Mouse (Mus musculus) hindbrain, embryonic 11.5 days (tissue): ENCODE measurements around the gene Adgrf3. TPM values are rescaled to one million over a fixed set of nuclear protein-coding genes. Genes with fewer than 3 reads are reported as not detected.
A peak's percentile ranks its signal among the peaks of the same experiment; 100 is the strongest.

ENCODE experiments used
- ATAC-seq: fragments of 200-750 bp; cut with Nextera tagmentation; 2 replicates; pipeline ENCODE4 v1.8.0; 2017; ENCODE audit warnings: mild to moderate bottlenecking, moderate TSS enrichment, moderate library complexity; ENCODE audit not compliant: low FRiP score
- DNase-seq: peaks from one replicate; pipeline ENCODE4 v3.0.0-alpha.2; 2015; ENCODE audit warnings: low spot score
- H3K27ac ChIP-seq: fragments of 300-500 bp; sonication (generic); 2 replicates; pipeline ENCODE4 v1.5.1; 2014; ENCODE audit warnings: mild to moderate bottlenecking, low read depth, low read length
- H3K27me3 ChIP-seq: fragments of 300-500 bp; sonication (generic); 2 replicates; pipeline ENCODE4 v1.6.1; 2014; ENCODE audit warnings: mild to moderate bottlenecking, low read length, moderate library complexity, mixed read lengths; ENCODE audit not compliant: control insufficient read depth, insufficient read depth
- H3K36me3 ChIP-seq: fragments of 300-500 bp; sonication (generic); 2 replicates; pipeline ENCODE4 v1.6.1; 2014; ENCODE audit warnings: mild to moderate bottlenecking, low read length, moderate library complexity, mixed read lengths; ENCODE audit not compliant: control insufficient read depth, insufficient read depth
- H3K4me1 ChIP-seq: fragments of 300-500 bp; sonication (generic); replicated peaks from 2 replicates; pipeline ENCODE4 v1.6.1; 2014; ENCODE audit warnings: low read length, mixed read lengths; ENCODE audit not compliant: control insufficient read depth, insufficient read depth
- H3K4me2 ChIP-seq: fragments of 300-500 bp; sonication (generic); replicated peaks from 2 replicates; pipeline ENCODE4 v1.6.1; 2014; ENCODE audit warnings: mild to moderate bottlenecking, low read depth, low read length
- H3K4me3 ChIP-seq: fragments of 300-500 bp; sonication (generic); 2 replicates; pipeline ENCODE4 v1.5.1; 2014; ENCODE audit warnings: low read depth, low read length
- H3K9ac ChIP-seq: fragments of 300-500 bp; sonication (generic); 2 replicates; pipeline ENCODE4 v1.6.1; 2014; ENCODE audit warnings: low read depth, low read length
- H3K9me3 ChIP-seq: fragments of 300-500 bp; sonication (generic); 2 replicates; pipeline ENCODE4 v1.6.1; 2016; ENCODE audit warnings: low read length; ENCODE audit not compliant: control insufficient read depth
- WGBS: fragments of 180-500 bp; shearing (Covaris S2); extraction: QIAGEN DNeasy Blood & Tissue Kit; methylation state at CpG from one replicate; pipeline ENCODE4 v1.1.7; 2014; 5-methylcytosine and 5-hydroxymethylcytosine counted together
- polyA plus RNA-seq: library from polyadenylated mRNA; unstranded; fragments of >200 nt; fragmentation: Nextera tagmentation; extraction: Ambion mirVana; gene quantifications from 2 replicates; pipeline ENCODE4 v1.2.1, GENCODE M21; 2014

Gene Adgrf3
- not detected in 2 replicates for polyA plus RNA-seq

GRCm38 (mm10) chr5:30205493-30205892 is at the start of gene Adgrf3:
Adgrf3 (minus strand) TSS chr5:30205722.
- Histone ChIP-seq H3K4me3 (no peak within 1 kb of the TSS), H3K9ac (no peak within 1 kb of the TSS), H3K27ac (no peak within 1 kb of the TSS), H3K36me3 (no peaks in the 10 kb centered on the region), H3K27me3 (no peaks in the 10 kb centered on the region), H3K4me1 (no peaks in the 10 kb centered on the region), H3K9me3 (no peaks in the 10 kb centered on the region), H3K4me2 (no peak within 1 kb of the TSS)
- ATAC-seq, result no peak
- no peak for DNase-seq
- 39% methylated on average over 5 of the region's 5 CpGs for WGBS

- Histone ChIP-seq H3K4me2 (no peak overlapping the region), H3K27me3 (no peaks in the 10 kb centered on the region), H3K27ac (no peak overlapping the region), H3K36me3 (no peaks in the 10 kb centered on the region), H3K4me3 (no peak overlapping the region), H3K9me3 (no peaks in the 10 kb centered on the region), H3K9ac (no peak overlapping the region), H3K4me1 (no peaks in the 10 kb centered on the region)
- WGBS, result 93% methylated on average over 1 of the region's 1 CpGs
- ATAC-seq (no peak), DNase-seq (peak; percentile 18)
These were observed 42.1 kb upstream of the Adgrf3 start for GRCm38 (mm10) chr5:30247666-30248065.

- Histone ChIP-seq H3K36me3 (no peaks in the 10 kb centered on the region), H3K27ac (no peak overlapping the region), H3K4me1 (no peaks in the 10 kb centered on the region), H3K9ac (no peak overlapping the region), H3K9me3 (no peaks in the 10 kb centered on the region), H3K4me3 (no peak overlapping the region), H3K4me2 (no peak overlapping the region), H3K27me3 (no peaks in the 10 kb centered on the region)
- DNase-seq (no peak), ATAC-seq (no peak)
- 92% methylated on average over 9 of the region's 9 CpGs for WGBS
These were observed 40.4 kb upstream of the Adgrf3 start for GRCm38 (mm10) chr5:30245861-30246416.

- Histone ChIP-seq H3K4me2 (no peak overlapping the region), H3K9me3 (no peaks in the 10 kb centered on the region), H3K4me1 (no peaks in the 10 kb centered on the region), H3K4me3 (no peak overlapping the region), H3K36me3 (no peaks in the 10 kb centered on the region), H3K27me3 (no peaks in the 10 kb centered on the region), H3K9ac (no peak overlapping the region), H3K27ac (no peak overlapping the region)
- no peak for ATAC-seq
- peak; percentile 27 for DNase-seq
- 73% methylated on average over 9 of the region's 9 CpGs for WGBS
These were observed 38.2 kb upstream of the Adgrf3 start for GRCm38 (mm10) chr5:30243741-30244140.

- Histone ChIP-seq H3K9me3 (no peaks in the 10 kb centered on the region), H3K36me3 (no peaks in the 10 kb centered on the region), H3K4me1 (no peaks in the 10 kb centered on the region), H3K27ac (no peak overlapping the region), H3K9ac (no peak overlapping the region), H3K4me3 (no peak overlapping the region), H3K4me2 (no peak overlapping the region), H3K27me3 (no peaks in the 10 kb centered on the region)
- no peak for DNase-seq
- no peak for ATAC-seq
- 77% methylated on average over 1 of the region's 1 CpGs for WGBS
These were observed 36.9 kb upstream of the Adgrf3 start for GRCm38 (mm10) chr5:30242410-30242809.

- Histone ChIP-seq H3K27me3 (no peaks in the 10 kb centered on the region), H3K4me2 (no peak overlapping the region), H3K4me1 (no peaks in the 10 kb centered on the region), H3K27ac (no peak overlapping the region), H3K9me3 (no peaks in the 10 kb centered on the region), H3K9ac (no peak overlapping the region), H3K36me3 (no peaks in the 10 kb centered on the region), H3K4me3 (no peak overlapping the region)
- no peak for ATAC-seq
- no peak for DNase-seq
- 95% methylated on average over 7 of the region's 7 CpGs for WGBS
These were observed 35.0 kb upstream of the Adgrf3 start for GRCm38 (mm10) chr5:30240552-30240951.

- DNase-seq (no peak), ATAC-seq (no peak)
- no peak overlapping the region for H3K4me3 ChIP-seq
- no peaks in the 10 kb centered on the region for H3K27me3 ChIP-seq
- no peak overlapping the region for H3K9ac ChIP-seq
- H3K36me3 ChIP-seq, result no peaks in the 10 kb centered on the region
- over 99% methylated on average over 5 of the region's 5 CpGs for WGBS
- H3K9me3 ChIP-seq, result no peaks in the 10 kb centered on the region
- H3K4me1 ChIP-seq, result 0 out of 2 replicates have a peak, but pooled peaks cover 2% of the 10 kb centered on the region
- H3K4me2 ChIP-seq, result no peak overlapping the region
- no peak overlapping the region for H3K27ac ChIP-seq
These were observed 33.0 kb upstream of the Adgrf3 start for GRCm38 (mm10) chr5:30238533-30238932.

- H3K9me3 ChIP-seq, result no peaks in the 10 kb centered on the region
- 98% methylated on average over 2 of the region's 2 CpGs for WGBS
- no peak overlapping the region for H3K4me3 ChIP-seq
- H3K4me1 ChIP-seq, result 0 out of 2 replicates have a peak, but pooled peaks cover 2% of the 10 kb centered on the region
- H3K9ac ChIP-seq, result no peak overlapping the region
- no peaks in the 10 kb centered on the region for H3K27me3 ChIP-seq
- ATAC-seq, result no peak
- no peak for DNase-seq
- no peaks in the 10 kb centered on the region for H3K36me3 ChIP-seq
- H3K4me2 ChIP-seq, result no peak overlapping the region
- no peak overlapping the region for H3K27ac ChIP-seq
These were observed 30.2 kb upstream of the Adgrf3 start for GRCm38 (mm10) chr5:30235641-30236126.

- WGBS, result 75% methylated on average over 8 of the region's 8 CpGs
- DNase-seq (no peak), ATAC-seq (no peak)
- H3K9me3 ChIP-seq, result no peaks in the 10 kb centered on the region
- no peaks in the 10 kb centered on the region for H3K27me3 ChIP-seq
- peak overlapping the region; percentile 71 for H3K4me3 ChIP-seq
- no peak overlapping the region for H3K27ac ChIP-seq
- peak overlapping the region; percentile 73; the same call in 1 of the 2 replicates for H3K4me2 ChIP-seq
- 0 out of 2 replicates have a peak, but pooled peaks cover 2% of the 10 kb centered on the region for H3K4me1 ChIP-seq
- H3K36me3 ChIP-seq, result no peaks in the 10 kb centered on the region
- peak overlapping the region; percentile 74; the same call in 1 of the 2 replicates for H3K9ac ChIP-seq
These were observed 28.5 kb upstream of the Adgrf3 start for GRCm38 (mm10) chr5:30233979-30234378.
